Mouse (Mus musculus) heart, postnatal 0 days (tissue): ENCODE results near the gene Sh3rf1.

Experiments
- CTCF ChIP-seq: IDR thresholded peaks from 2 replicates; pipeline ENCODE4 v1.5.1; 2016; ENCODE audit warnings: antibody characterized with exemption, control low read depth, low read depth
- EP300 ChIP-seq: IDR thresholded peaks from 2 replicates; pipeline ENCODE4 v1.6.1; 2016; ENCODE audit warnings: antibody characterized with exemption, low read depth

GRCm38 (mm10) chr8:61173921-61174492 lies 49.7 kb upstream of the Sh3rf1 start:
- TF ChIP-seq EP300 (no peak), CTCF (no peak)
